Mouse (Mus musculus): Measurements from ENCODE around the gene Dcakd.
A peak's percentile ranks its signal among the peaks of the same experiment; 100 is the strongest.

Dcakd gene

GRCm38 (mm10) chr11:103028176-103028891 is at the start of gene Dcakd, which contains the start of gene Nmt1:
Gene Dcakd, minus strand, starts transcription at chr11:103028333.
Gene Nmt1, plus strand, starts transcription at chr11:103028190.
- peak; percentile 97 for DNase-seq

GRCm38 (mm10) chr11:103076581-103076980 is 48.4 kb upstream of the Dcakd start:
- DNase-seq = no peak

GRCm38 (mm10) chr11:103076010-103076409 is 47.9 kb upstream of the Dcakd start:
- peak; percentile 80 for DNase-seq

GRCm38 (mm10) chr11:103074796-103075323 is 46.7 kb upstream of the Dcakd start:
- DNase-seq = no peak

GRCm38 (mm10) chr11:103074121-103074650 is 46.1 kb upstream of the Dcakd start:
- no peak for DNase-seq

- peak; percentile 11 for DNase-seq
These were observed 45.5 kb upstream of the Dcakd start for GRCm38 (mm10) chr11:103073671-103074070.

- no peak for DNase-seq
These were observed 42.3 kb upstream of the Dcakd start for GRCm38 (mm10) chr11:103070322-103070880.

GRCm38 (mm10) chr11:103069731-103070130 is 41.6 kb upstream of the Dcakd start:
- peak; percentile 3 for DNase-seq

GRCm38 (mm10) chr11:103068884-103069283 is 40.8 kb upstream of the Dcakd start:
- DNase-seq = peak; percentile 6

- DNase-seq = peak; percentile 2
These were observed 40.1 kb upstream of the Dcakd start for GRCm38 (mm10) chr11:103068272-103068671.

- DNase-seq = peak; percentile 45
These were observed 39.4 kb upstream of the Dcakd start for GRCm38 (mm10) chr11:103067457-103068001.

GRCm38 (mm10) chr11:103067051-103067361 is 38.9 kb upstream of the Dcakd start:
- no peak for DNase-seq

GRCm38 (mm10) chr11:103066191-103067050 is 38.3 kb upstream of the Dcakd start:
- peak; percentile 10 for DNase-seq

GRCm38 (mm10) chr11:103058499-103059085 is 30.5 kb upstream of the Dcakd start:
- DNase-seq = no peak

- DNase-seq = no peak
These were observed 28.5 kb upstream of the Dcakd start for GRCm38 (mm10) chr11:103056636-103057035.

- peak; percentile 70 for DNase-seq
These were observed 26.7 kb upstream of the Dcakd start for GRCm38 (mm10) chr11:103054798-103055197.

GRCm38 (mm10) chr11:103053191-103054076 is 25.3 kb upstream of the Dcakd start:
- DNase-seq = no peak

GRCm38 (mm10) chr11:103052078-103052477 is 23.9 kb upstream of the Dcakd start:
- no peak for DNase-seq

GRCm38 (mm10) chr11:103051249-103051691 is 23.1 kb upstream of the Dcakd start:
- DNase-seq = peak; percentile 61

GRCm38 (mm10) chr11:103050153-103050552 is 22.0 kb upstream of the Dcakd start:
- peak; percentile 68 for DNase-seq

GRCm38 (mm10) chr11:103049611-103050010 is 21.5 kb upstream of the Dcakd start:
- no peak for DNase-seq

Measured in cerebellum, adult 9-11 months (tissue).